Mouse (Mus musculus) G1E (cell line): ENCODE measurements around the gene Thap8.

Experiments
- CTCF ChIP-seq: IDR thresholded peaks from 2 replicates; pipeline ENCODE4 v1.5.1; 2012; ENCODE audit warnings: low read depth, low read length, inconsistent platforms, mixed read lengths
- GATA1 ChIP-seq: IDR thresholded peaks from 2 replicates; pipeline ENCODE4 v1.6.1; 2012; ENCODE audit warnings: borderline replicate concordance, low read length, inconsistent platforms, mixed read lengths
- POLR2AphosphoS5 ChIP-seq: IDR thresholded peaks from 2 replicates; pipeline ENCODE4 v1.6.1; 2012; ENCODE audit warnings: low read depth, low read length, inconsistent platforms; ENCODE audit not compliant: insufficient replicate concordance
- TAL1 ChIP-seq: conservative IDR thresholded peaks from 2 replicates; pipeline ENCODE4 v1.6.1; 2012; ENCODE audit warnings: low read depth, low read length, inconsistent platforms, mixed read lengths

DNA sequence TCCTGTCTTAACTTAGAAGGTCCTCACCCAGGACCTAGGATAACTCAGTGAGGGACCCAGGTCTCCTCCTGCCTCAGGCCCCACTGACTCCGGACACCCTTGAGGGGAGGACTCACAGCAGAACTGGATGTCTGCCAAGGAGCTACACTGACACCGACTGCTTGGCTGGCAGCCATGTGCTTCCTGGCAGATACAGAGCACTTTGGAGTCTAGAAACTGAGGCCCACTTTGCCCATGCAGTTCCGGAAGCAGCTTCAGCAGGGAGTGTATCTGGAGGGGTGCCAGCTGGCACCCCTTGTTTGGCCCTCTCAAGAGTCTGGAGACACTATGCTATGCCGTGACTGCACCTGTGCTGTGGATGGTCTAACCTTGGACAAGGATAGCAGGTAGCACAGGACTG is 53.5 kb downstream of the Thap8 start:
- TF ChIP-seq CTCF (no peak), GATA1 (no peak), POLR2AphosphoS5 (no peak), TAL1 (no peak)
